Mouse (Mus musculus) ES-E14 (cell line): ENCODE data around the gene Vav3.

Experiments
- CHD2 ChIP-seq: IDR thresholded peaks from 2 replicates; pipeline ENCODE4 v1.6.1; 2014; ENCODE audit warnings: mild to moderate bottlenecking, low read depth, low read length, inconsistent platforms
- ZC3H11A ChIP-seq: IDR thresholded peaks from 2 replicates; pipeline ENCODE4 v1.6.1; 2012; ENCODE audit warnings: low read depth, mild to moderate bottlenecking, inconsistent platforms, low read length, borderline replicate concordance
- ZNF384 ChIP-seq: IDR thresholded peaks from 2 replicates; pipeline ENCODE4 v1.6.1; 2012; ENCODE audit warnings: low read depth, low read length, inconsistent platforms

- TF ChIP-seq ZC3H11A (no peak), ZNF384 (no peak), CHD2 (no peak)
Observed at GRCm38 (mm10) chr3:109652860-109653631, 312.6 kb downstream of the Vav3 start.
